Mouse (Mus musculus) intestine, embryonic 14.5 days (tissue): ENCODE data around the gene Btbd11. TPM values are rescaled to one million over a fixed set of nuclear protein-coding genes. Genes with fewer than 3 reads are reported as not detected.

Source experiments
- ATAC-seq: fragments of 200-750 bp; cut with Nextera tagmentation; replicated peaks from 2 replicates; pipeline ENCODE4 v1.8.0; 2017; ENCODE audit warnings: low read depth, moderate number of reproducible peaks, moderate TSS enrichment, moderate library complexity; ENCODE audit not compliant: low FRiP score, low TSS enrichment
- DNase-seq: peaks from one replicate; pipeline ENCODE4 v3.0.0-alpha.2; 2018; ENCODE audit warnings: low spot score
- H3K27ac ChIP-seq: fragments of 300-500 bp; sonication (generic); 2 replicates; pipeline ENCODE4 v1.5.1; 2014; ENCODE audit warnings: low read depth, mild to moderate bottlenecking, control low read depth
- H3K27me3 ChIP-seq: fragments of 300-500 bp; sonication (generic); replicated peaks from 2 replicates; pipeline ENCODE4 v1.6.1; 2014; ENCODE audit warnings: low read length, control low read depth; ENCODE audit not compliant: control insufficient read depth, insufficient read depth
- H3K36me3 ChIP-seq: fragments of 300-500 bp; sonication (generic); 2 replicates; pipeline ENCODE4 v1.6.1; 2014; ENCODE audit warnings: low read length, control low read depth; ENCODE audit not compliant: control insufficient read depth, insufficient read depth
- H3K4me1 ChIP-seq: fragments of 300-500 bp; sonication (generic); replicated peaks from 2 replicates; pipeline ENCODE4 v1.6.1; 2014; ENCODE audit warnings: low read length, control low read depth, mixed read lengths; ENCODE audit not compliant: control insufficient read depth, insufficient read depth
- H3K4me2 ChIP-seq: fragments of 300-500 bp; sonication (generic); 2 replicates; pipeline ENCODE4 v1.6.1; 2014; ENCODE audit warnings: low read length
- H3K4me3 ChIP-seq: fragments of 300-500 bp; sonication (generic); 2 replicates; pipeline ENCODE4 v1.5.1; 2014; ENCODE audit warnings: low read depth, low read length, control low read depth, mixed read lengths
- H3K9ac ChIP-seq: fragments of 300-500 bp; sonication (generic); 2 replicates; pipeline ENCODE4 v1.6.1; 2014; ENCODE audit warnings: mild to moderate bottlenecking, low read length
- H3K9me3 ChIP-seq: fragments of 300-500 bp; sonication (generic); 2 replicates; pipeline ENCODE4 v1.6.1; 2016; ENCODE audit warnings: low read length, control low read depth; ENCODE audit not compliant: control insufficient read depth
- WGBS: fragments of 180-500 bp; shearing (Covaris S2); extraction: QIAGEN DNeasy Blood & Tissue Kit; methylation state at CpG from one replicate; pipeline ENCODE4 v1.1.7; 2014; 5-methylcytosine and 5-hydroxymethylcytosine counted together
- polyA plus RNA-seq: library from polyadenylated mRNA; unstranded; fragments of >200 nt; fragmentation: Nextera tagmentation; extraction: Ambion mirVana; gene quantifications from 2 replicates; pipeline ENCODE4 v1.2.1, GENCODE M21; 2014

Btbd11 gene
- polyA plus RNA-seq, 1 experiment from 2014 or later, result 2.0 TPM

GRCm38 (mm10) chr10:85510329-85510728 lies 123.7 kb downstream of the Btbd11 start:
- Histone ChIP-seq H3K4me3 (no peak overlapping the region), H3K36me3 (no peaks in the 10 kb centered on the region), H3K4me1 (no peaks in the 10 kb centered on the region), H3K9me3 (no peaks in the 10 kb centered on the region), H3K27ac (no peak overlapping the region), H3K9ac (no peak overlapping the region), H3K4me2 (no peak overlapping the region), H3K27me3 (no peaks in the 10 kb centered on the region)
- 12% methylated on average over 3 of the region's 3 CpGs for WGBS
- ATAC-seq, result no peak
- no peak for DNase-seq

GRCm38 (mm10) chr10:85512808-85513207 lies 126.2 kb downstream of the Btbd11 start:
- no peak overlapping the region for H3K9ac ChIP-seq
- no peak for DNase-seq
- no peak overlapping the region for H3K4me2 ChIP-seq
- no peaks in the 10 kb centered on the region for H3K27me3 ChIP-seq
- no peaks in the 10 kb centered on the region for H3K4me1 ChIP-seq
- H3K27ac ChIP-seq, result no peak overlapping the region
- no peak for ATAC-seq
- no peak overlapping the region for H3K4me3 ChIP-seq
- H3K9me3 ChIP-seq, result no peaks in the 10 kb centered on the region
- no peaks in the 10 kb centered on the region for H3K36me3 ChIP-seq
- 68% methylated on average over 5 of the region's 5 CpGs for WGBS

DNA sequence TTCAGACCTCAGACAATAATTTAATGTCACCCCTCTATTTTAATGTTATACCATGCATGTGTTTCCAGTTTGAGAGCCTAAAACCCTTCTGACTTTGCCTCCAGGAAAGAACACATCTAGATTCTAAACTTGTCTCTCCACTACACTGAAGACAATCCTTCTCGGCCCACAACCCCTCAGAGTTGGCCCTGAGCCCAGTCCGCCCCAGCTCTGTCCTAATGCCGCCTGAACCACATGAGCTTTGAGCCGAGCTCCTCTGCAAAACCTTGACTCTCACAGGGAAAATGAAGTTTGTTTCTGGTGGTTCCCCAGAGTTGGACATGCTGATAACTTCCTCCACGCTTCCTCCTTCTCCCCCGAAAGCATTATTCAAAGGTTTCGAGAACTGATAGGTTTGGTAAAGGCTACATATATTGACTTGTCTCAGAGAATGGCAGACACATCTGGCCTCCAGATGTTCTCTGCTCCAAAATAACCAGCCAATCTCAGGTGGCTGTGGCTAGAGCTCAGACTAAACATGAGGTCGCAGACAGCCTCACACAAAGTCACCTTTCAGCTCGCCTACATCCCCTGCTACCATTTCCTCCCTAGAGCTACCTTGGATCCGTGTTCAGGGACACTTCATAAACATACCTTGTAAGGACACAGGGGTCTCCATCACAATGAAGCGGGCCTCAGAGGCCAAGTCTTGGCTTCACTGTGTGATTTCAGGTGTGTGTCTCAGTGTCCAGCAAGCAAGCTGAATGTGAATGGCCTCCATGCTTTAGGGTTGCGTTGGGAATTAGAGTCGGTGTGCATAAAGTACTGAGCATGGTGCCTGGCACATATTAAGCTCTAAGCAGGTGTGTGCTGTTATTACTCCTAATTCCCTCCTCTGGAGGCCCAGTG lies 130.9 kb downstream of the Btbd11 start:
- 63% methylated on average over 13 of the region's 13 CpGs for WGBS
- Histone ChIP-seq H3K36me3 (no peaks in the 10 kb centered on the region), H3K27me3 (no peaks in the 10 kb centered on the region), H3K4me2 (no peak overlapping the region), H3K9ac (no peak overlapping the region), H3K9me3 (no peaks in the 10 kb centered on the region), H3K27ac (no peak overlapping the region), H3K4me3 (no peak overlapping the region), H3K4me1 (no peaks in the 10 kb centered on the region)
- ATAC-seq, result no peak
- DNase-seq, result no peak

DNA sequence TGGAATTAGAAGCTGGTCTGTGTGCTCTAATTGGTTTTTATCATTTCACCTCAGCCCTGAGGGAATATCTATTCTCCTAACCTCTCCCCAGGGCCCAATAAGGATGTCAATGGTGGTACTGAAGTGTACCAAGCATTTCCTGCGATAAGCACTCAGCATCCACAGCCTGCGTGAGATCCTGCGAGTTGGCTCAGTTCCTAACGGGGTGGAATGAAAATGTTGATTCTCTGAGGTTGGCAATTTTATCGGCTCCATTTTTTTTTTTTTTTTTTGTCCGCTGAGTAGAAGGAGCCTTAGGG lies 131.4 kb downstream of the Btbd11 start:
- H3K27me3 ChIP-seq, result no peaks in the 10 kb centered on the region
- no peaks in the 10 kb centered on the region for H3K9me3 ChIP-seq
- no peaks in the 10 kb centered on the region for H3K4me1 ChIP-seq
- H3K36me3 ChIP-seq, result no peaks in the 10 kb centered on the region
- no peak overlapping the region for H3K27ac ChIP-seq
- DNase-seq (no peak), ATAC-seq (no peak)
- H3K4me3 ChIP-seq, result no peak overlapping the region
- no peak overlapping the region for H3K4me2 ChIP-seq
- 91% methylated on average over 6 of the region's 6 CpGs for WGBS
- H3K9ac ChIP-seq, result no peak overlapping the region

DNA sequence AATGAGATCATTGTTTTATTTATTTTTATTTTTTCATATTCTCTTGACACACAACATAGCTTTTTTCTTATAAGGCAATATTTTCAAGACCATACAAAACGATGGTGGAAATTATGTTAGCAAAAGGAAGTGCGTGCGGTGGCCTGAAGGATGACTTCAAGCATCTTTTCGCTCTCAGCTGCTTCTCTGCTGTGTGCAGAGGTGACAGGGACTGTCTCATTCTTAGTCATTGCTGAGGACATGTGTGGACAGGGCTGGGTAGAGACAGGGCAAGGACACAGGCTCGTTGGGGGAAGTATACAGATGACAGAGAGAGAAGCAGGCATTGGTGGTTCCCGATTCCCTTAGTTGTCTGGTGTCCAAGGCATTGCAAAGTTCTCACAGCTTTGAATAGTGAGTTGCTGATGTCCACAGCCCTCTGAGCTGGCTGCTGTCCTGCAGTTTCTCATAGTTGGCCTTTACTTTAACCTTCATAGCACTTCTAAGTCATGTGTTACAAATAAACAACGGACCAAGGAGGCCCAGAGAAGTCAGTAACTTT lies 135.7 kb downstream of the Btbd11 start:
- Histone ChIP-seq H3K36me3 (no peaks in the 10 kb centered on the region), H3K9me3 (no peaks in the 10 kb centered on the region), H3K4me2 (no peak overlapping the region), H3K4me1 (no peaks in the 10 kb centered on the region), H3K27me3 (no peaks in the 10 kb centered on the region), H3K4me3 (no peak overlapping the region), H3K9ac (no peak overlapping the region), H3K27ac (no peak overlapping the region)
- WGBS, result 78% methylated on average over 7 of the region's 7 CpGs
- DNase-seq (no peak), ATAC-seq (no peak)

- Histone ChIP-seq H3K4me2 (no peak overlapping the region), H3K4me1 (no peaks in the 10 kb centered on the region; the same call in 1 of the 2 replicates), H3K36me3 (no peaks in the 10 kb centered on the region), H3K4me3 (no peak overlapping the region), H3K27ac (no peak overlapping the region), H3K9me3 (no peaks in the 10 kb centered on the region), H3K27me3 (no peaks in the 10 kb centered on the region), H3K9ac (no peak overlapping the region)
- WGBS, result 45% methylated on average over 7 of the region's 7 CpGs
- ATAC-seq (no peak), DNase-seq (no peak)
These were observed 138.8 kb downstream of the Btbd11 start for GRCm38 (mm10) chr10:85525267-85526015.

GRCm38 (mm10) chr10:85526657-85527056 lies 140.0 kb downstream of the Btbd11 start:
- Histone ChIP-seq H3K4me2 (no peak overlapping the region), H3K4me1 (no peaks in the 10 kb centered on the region; the same call in 1 of the 2 replicates), H3K27me3 (no peaks in the 10 kb centered on the region), H3K36me3 (no peaks in the 10 kb centered on the region), H3K9me3 (no peaks in the 10 kb centered on the region), H3K27ac (no peak overlapping the region), H3K9ac (no peak overlapping the region), H3K4me3 (no peak overlapping the region)
- WGBS, result 62% methylated on average over 2 of the region's 2 CpGs
- ATAC-seq, result no peak
- no peak for DNase-seq

DNA sequence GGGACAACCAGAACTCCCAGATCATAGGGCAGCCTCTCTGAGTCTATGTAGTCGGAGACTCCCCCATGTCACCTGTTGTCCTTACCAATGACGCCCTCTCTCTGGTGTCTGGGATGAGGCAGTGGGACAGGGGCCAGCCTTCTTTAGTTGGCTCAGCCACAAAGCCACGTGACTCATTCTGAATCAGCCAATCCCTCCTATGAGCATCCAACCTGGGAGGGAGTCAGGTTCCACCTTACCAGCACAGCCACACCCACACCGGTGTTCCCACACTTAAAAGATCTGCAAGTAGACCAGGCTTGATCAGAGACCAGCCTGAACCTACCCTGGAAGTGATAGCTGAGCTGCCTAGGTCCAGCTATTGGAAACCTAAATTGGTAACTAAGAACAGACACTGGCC lies 141.1 kb downstream of the Btbd11 start:
- Histone ChIP-seq H3K4me3 (no peak overlapping the region), H3K4me1 (no peaks in the 10 kb centered on the region; the same call in 1 of the 2 replicates), H3K9ac (no peak overlapping the region), H3K36me3 (no peaks in the 10 kb centered on the region), H3K4me2 (no peak overlapping the region), H3K9me3 (no peaks in the 10 kb centered on the region), H3K27ac (no peak overlapping the region), H3K27me3 (no peaks in the 10 kb centered on the region)
- DNase-seq (no peak), ATAC-seq (no peak)
- WGBS, result 75% methylated on average over 4 of the region's 4 CpGs
